Mouse (Mus musculus) megakaryocyte, embryonic 14.5 days (primary cell): ENCODE results near the gene March2.

Experiments
- FLI1 ChIP-seq: IDR thresholded peaks from 2 replicates; pipeline ENCODE4 v1.6.1; 2012; ENCODE audit warnings: low read length, inconsistent platforms, mixed read lengths
- GATA1 ChIP-seq: IDR thresholded peaks from 3 replicates; pipeline ENCODE4 v1.6.1; 2012; ENCODE audit warnings: mixed read lengths, low read length, inconsistent platforms, borderline replicate concordance

DNA sequence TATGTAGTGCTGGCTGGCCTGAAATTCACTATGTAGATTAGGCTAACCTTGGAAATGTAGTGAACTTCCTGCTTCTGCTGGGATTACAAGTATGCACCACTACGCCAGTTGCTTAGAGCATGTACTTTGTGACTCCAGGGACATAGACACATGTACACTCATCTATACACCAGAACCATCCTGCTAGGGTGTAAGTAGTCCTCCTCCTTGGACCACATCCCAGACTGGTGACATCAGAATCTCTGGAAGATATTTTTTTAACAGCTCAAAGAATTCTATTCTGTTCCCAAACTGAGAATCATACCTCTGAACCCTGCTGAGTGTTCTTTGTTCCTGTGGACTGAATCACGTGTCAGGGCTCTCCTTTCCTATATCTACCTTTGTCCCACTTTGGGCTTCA, 81.4 kb downstream of the March2 start:
- TF ChIP-seq GATA1 (no peak), FLI1 (no peak)
